Mouse (Mus musculus) adrenal gland, adult 8-10 months (tissue): Measurements from ENCODE around the gene Uhrf1bp1. TPM values are rescaled to one million over a fixed set of nuclear protein-coding genes. Genes with fewer than 3 reads are reported as not detected.

Experiments used
- DNase-seq: peaks from one replicate; pipeline ENCODE4 v3.0.0; 2022
- total RNA-seq, 4 experiments: library from RNA; stranded (reverse); gene quantifications; 2 replicates each; pipeline ENCODE4 v1.2.4; 2022

Uhrf1bp1 gene
- total RNA-seq, 4 experiments from 2014 or later, result 35.3 to 36.2 (median 35.8) TPM

- DNase-seq, result peak; percentile 97
These were observed 16.6 kb upstream of the Uhrf1bp1 start for GRCm38 (mm10) chr17:27839469-27840252.

DNA sequence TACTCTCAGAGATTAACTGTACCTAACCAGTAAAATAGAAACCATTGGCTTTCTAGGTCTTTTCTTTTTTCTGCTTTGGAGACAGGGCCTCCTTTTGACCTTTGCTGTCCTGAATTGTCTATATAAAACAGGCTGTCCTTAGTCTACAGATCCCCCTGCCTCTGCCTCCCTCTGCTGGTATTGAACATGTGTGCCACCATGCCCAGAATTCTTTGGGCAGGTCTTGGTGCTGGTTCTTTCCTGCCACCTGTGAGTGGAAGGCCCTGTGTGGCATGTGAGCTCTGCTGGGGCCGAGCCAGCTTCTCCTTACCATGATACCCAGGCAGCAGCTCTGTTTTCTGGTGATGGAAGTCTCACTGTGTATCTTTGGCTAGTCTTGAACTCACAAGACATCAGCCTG is 7.9 kb upstream of the Uhrf1bp1 start:
- DNase-seq, result no peak

DNA sequence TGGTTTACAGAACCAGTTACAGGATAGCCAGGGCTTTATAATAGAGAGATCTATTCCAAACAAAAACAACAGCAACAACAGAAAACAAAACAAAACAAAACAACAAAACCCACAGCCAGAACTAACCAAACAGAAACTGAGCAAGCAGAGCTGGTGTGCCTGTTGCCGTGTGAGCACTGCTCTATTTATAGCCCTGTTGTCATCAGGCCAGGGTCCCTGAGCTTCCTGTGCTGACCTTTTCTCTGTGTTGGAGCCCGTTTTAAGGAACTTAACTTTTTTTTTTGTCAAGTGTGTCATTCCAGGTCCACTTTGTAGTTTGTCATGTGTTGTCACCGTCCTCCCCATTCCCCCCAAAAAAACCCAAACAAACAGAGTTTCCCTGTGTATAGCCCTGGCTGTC is 5.2 kb upstream of the Uhrf1bp1 start:
- DNase-seq, result peak; percentile 53

- DNase-seq, result peak; percentile 54
These were observed 782 bp downstream of the Uhrf1bp1 start for GRCm38 (mm10) chr17:27856798-27857648.

GRCm38 (mm10) chr17:27857649-27858475 is 1.6 kb downstream of the Uhrf1bp1 start:
- DNase-seq, result no peak

DNA sequence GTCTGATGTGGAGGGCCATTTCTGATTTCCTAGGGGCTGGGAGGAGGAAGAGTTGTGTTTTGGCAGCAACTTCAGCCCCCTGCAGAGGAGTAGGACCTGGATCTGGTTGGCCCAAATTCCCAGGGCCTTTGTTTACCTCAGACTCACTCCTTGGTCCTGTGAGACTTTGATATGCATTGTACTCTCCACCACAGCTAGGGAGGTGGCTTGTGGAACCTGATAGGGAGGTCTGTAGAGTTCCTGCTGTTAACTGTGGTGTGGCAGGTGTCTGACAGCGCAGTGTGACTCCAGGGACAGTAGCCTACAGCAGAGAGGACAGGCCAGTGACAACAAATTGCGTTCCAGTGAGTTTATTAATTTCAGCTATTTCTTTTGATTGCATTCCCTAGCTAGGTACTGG is 2.9 kb downstream of the Uhrf1bp1 start:
- DNase-seq, result no peak

DNA sequence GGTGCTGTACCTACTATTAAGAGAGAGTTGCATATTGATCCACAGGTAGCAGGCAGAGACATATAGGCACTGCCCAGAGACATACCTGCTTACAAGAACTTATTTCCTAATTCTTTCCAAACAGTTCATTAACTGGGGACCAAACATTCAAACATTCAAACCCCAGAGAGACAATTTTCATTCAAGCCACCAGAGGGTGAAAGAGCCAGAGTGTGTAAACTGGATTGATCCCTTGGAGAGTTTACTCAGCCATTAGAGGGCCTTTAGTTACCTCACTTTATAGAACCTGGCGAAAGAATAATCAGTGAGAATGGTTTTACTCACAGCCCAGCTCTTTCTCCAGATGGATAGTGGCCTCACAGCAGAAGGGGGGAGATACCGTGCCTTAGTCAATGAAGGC is 9.2 kb downstream of the Uhrf1bp1 start:
- no peak for DNase-seq

GRCm38 (mm10) chr17:27866737-27867136 is 10.5 kb downstream of the Uhrf1bp1 start:
- no peak for DNase-seq

GRCm38 (mm10) chr17:27871851-27872250 is 15.6 kb downstream of the Uhrf1bp1 start:
- DNase-seq, result no peak

DNA sequence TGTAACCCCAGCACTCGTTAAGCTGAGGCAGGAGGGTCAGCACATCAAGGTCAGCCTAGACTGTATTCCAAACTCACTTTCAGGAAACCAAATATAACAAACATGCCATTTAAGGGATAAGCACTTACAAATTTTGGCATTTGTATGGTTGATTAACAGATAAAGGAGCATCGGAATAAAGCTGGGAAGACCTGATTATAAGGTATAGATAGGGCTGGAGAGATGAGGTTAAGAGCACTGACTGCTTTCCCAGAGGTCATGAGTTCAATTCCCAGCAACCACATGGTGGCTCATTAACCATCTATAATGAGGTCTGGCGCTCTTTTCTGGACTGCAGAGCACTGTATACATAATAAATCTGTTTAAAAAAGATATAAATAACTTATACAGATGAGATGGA is 17.3 kb downstream of the Uhrf1bp1 start:
- no peak for DNase-seq

GRCm38 (mm10) chr17:27874510-27874909 is 18.3 kb downstream of the Uhrf1bp1 start:
- no peak for DNase-seq

DNA sequence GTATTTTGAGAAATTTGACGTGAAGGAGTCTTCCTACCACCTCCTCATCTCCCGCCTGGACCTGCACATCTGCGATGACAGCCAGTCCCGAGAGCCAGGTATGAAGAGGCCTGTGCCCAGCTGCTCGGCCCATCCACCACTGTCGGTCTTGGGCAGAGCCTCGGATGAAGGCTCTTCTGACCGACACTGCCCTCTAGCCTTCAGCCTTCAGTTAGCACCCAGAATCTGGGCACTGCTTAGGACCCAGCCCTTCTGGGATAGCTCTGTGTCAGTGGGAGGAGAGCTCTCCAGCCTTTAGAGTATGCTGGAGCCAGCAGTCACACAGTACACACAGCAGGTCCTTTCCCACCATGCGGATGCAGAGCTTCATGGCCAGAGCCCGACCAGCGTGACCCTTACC is 25.3 kb downstream of the Uhrf1bp1 start:
- DNase-seq, result no peak

DNA sequence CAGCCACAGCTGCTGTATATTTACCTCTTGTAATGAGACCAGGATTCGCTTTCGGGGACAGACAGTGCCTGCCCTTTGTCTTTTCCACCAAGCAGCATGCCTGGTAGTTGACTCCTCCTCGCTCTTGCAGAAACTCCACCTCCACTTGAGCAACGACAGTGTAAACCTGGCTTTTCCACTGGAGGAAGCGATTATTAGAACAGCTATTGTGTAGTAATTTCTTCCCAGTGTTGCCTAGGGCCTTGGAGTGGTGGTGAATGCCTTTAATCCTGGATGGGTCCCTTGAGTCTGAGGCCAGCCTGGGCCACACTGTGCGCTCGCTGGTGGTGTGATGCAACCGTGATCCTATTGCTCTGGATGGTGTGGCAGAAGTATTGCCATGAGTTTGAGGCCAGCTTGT is 26.9 kb downstream of the Uhrf1bp1 start:
- DNase-seq, result no peak

DNA sequence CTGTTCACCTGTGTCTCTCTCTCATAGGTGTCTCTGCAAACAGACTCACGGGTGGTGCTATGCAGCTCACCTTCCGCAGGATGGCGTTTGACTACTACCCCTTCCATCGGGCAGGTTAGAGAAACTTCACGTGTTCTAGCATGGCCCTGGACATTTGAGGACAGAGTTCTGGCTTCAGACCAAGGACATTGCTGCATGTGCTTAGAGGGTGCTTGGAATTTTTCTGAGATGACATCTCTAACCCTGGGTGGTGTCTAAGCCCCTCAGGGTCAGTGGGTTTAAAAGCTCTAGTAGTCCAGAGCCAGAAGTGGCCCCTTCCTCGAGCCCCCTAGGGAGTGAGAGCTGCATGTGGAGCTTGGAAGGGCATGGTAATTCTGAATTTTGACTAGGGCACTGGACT is 27.8 kb downstream of the Uhrf1bp1 start:
- no peak for DNase-seq

GRCm38 (mm10) chr17:27886499-27887210 is 30.4 kb downstream of the Uhrf1bp1 start:
- no peak for DNase-seq

DNA sequence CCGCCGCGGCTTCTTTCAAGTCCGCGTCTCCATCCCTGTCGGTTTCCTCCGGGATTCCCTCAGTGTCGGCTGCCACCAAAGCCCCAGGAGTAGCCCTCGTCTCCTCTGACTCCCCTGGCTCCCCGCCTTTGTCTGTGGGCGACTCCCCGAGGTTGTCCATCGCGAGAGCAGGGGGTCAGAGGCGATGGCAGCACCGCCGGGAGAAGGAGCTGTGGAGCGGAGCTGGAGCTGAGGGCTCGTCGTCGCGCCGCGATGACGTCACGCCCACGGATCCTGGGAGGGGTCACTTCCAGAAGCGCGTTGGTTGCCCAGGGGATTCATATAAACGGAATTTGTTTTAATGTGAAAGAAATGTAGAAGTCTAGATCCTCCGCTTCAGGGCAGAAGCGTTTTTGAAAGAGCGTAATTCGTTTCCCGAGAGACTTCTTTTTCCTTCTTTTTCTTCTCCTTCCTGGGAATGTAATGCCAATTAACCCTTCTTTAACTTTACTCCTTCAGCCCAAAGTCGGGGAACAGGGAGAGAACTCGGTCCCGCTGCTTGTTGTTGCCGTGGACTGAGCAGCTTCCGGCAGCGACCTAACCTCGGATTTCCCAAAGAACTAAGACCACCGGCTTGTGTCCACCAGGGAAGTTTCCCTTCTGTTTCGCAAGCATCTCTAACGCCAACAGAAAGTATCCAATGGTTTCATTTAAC is 51.4 kb downstream of the Uhrf1bp1 start:
- DNase-seq, result peak; percentile 89

DNA sequence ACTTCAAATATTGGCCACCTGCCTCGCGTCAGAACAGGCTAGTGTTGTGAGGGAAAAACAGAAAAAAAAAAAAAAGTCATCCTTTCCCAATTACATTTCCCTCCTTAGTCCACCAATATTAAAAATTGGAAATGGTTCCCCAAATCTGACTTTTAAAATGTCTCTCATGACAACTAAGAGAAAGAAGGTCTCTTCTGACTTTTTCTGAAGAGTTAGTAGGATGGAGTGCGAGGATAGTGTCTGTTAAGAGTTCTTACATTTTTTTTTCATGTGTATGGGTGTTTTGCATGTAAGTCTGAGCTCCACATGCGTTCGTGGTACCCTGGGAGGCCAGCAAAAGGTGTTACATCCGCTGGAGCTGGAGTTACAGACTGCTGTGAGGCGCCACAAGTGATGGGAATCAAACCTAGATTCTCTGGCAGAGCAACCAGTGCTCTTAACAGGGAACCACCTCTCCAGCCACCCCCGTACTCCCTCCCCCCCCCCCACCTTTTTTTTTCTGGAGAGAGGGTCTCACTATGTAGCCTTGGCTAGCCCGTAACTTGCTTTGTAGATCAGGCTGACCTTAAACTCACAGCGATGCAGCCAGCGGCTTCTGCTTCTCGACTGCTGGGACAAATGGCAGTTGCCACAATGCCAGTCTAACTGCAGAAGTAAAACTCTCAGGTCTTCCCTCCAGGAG is 52.1 kb downstream of the Uhrf1bp1 start:
- DNase-seq, result peak; percentile 37

GRCm38 (mm10) chr17:27908888-27909621 is 52.8 kb downstream of the Uhrf1bp1 start, which contains the start of gene Anks1:
Gene Anks1 (plus strand): TSS chr17:27909306.
- peak; percentile 67 for DNase-seq

DNA sequence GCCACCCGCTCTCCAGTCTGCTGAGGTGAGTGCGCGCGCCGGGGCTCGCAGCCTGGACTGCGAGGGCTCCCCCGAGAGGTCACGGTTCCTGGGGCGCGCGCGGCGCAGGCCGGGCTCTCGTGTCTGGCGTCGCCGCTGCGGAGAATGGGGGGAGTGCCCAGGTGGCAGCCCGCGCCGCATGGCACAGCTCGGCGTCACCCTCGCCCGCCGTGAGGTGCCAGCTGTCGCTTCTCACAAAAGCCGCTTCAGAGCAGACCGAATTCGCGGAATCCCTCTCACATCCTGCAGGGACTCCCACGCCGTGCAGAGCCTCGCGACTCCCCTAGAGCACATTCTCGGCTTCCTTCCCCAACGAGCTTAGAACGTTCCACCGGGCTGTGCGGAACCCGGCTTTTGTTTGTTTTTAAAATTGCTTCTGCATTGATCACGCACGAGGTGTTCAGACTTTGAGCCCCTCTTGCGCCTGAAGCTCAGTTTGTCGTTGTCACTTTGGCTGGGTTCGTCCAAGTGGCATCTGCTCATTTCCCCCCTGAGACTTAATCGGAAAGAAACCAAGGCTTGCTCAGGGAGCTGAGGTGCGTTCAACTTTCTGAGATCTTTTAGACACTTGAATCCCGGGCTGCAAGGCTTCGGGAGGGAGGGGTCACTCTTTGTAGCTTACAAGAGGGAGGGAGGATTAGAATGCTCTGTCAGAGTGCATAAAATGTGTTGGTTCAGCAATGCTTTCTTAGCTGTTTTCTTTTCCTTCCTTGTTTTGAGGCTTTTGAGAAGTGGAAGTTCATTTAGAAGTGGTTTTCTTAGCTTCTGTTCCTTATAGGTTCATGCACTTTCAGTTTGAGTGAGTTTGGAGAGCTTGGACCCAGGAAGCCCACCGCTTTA is 53.6 kb downstream of the Uhrf1bp1 start, which contains the start of gene Taf11:
TSS of gene Taf11 (minus strand) at position 223 of the 879 bp plus-strand sequence.
- peak; percentile 47 for DNase-seq
